Mouse (Mus musculus) ES-Bruce4 (cell line): ENCODE measurements around the gene Tmem139. TPM values are rescaled to one million over a fixed set of nuclear protein-coding genes. Genes with fewer than 3 reads are reported as not detected.

Source experiments
- H3K27ac ChIP-seq: 2 replicates; pipeline ENCODE4 v1.5.1; 2012; ENCODE audit warnings: low read length, inconsistent platforms; ENCODE audit not compliant: insufficient read depth
- H3K27me3 ChIP-seq: 2 replicates; pipeline ENCODE4 v1.6.1; 2012; ENCODE audit warnings: mild to moderate bottlenecking, low read length, inconsistent platforms; ENCODE audit not compliant: control insufficient read depth, poor library complexity, insufficient read depth, severe bottlenecking
- H3K36me3 ChIP-seq: 2 replicates; pipeline ENCODE4 v1.6.1; 2012; ENCODE audit warnings: inconsistent platforms, mild to moderate bottlenecking, low read length, moderate library complexity; ENCODE audit not compliant: control insufficient read depth, poor library complexity, insufficient read depth, severe bottlenecking
- H3K4me1 ChIP-seq: one replicate; pipeline ENCODE4 v1.8.1; 2011; ENCODE audit warnings: low read length; ENCODE audit not compliant: control insufficient read depth, insufficient read depth
- H3K4me3 ChIP-seq: 2 replicates; pipeline ENCODE4 v1.5.1; 2011; ENCODE audit warnings: low read depth, mild to moderate bottlenecking, low read length
- H3K9ac ChIP-seq: 2 replicates; pipeline ENCODE4 v1.6.1; 2012; ENCODE audit warnings: low read depth, mild to moderate bottlenecking, inconsistent platforms; ENCODE audit not compliant: poor library complexity, severe bottlenecking
- H3K9me3 ChIP-seq: replicated peaks from 2 replicates; pipeline ENCODE4 v1.6.1; 2012; ENCODE audit warnings: mild to moderate bottlenecking, low read length, inconsistent platforms; ENCODE audit not compliant: control insufficient read depth, poor library complexity, insufficient read depth, severe bottlenecking
- CTCF ChIP-seq: IDR thresholded peaks from one replicate; pipeline ENCODE4 v1.8.1; 2011; ENCODE audit warnings: low read depth, low read length
- EP300 ChIP-seq: IDR thresholded peaks from 2 replicates; pipeline ENCODE4 v1.6.1; 2011; ENCODE audit warnings: low read depth, low read length; ENCODE audit not compliant: insufficient read depth
- POLR2A ChIP-seq: IDR thresholded peaks from one replicate; pipeline ENCODE4 v1.8.1; 2011; ENCODE audit warnings: low read length; ENCODE audit not compliant: insufficient read depth
- polyA plus RNA-seq: library from polyadenylated mRNA; stranded (reverse); fragments of >200 nt; gene quantifications from 2 replicates; pipeline ENCODE4 v1.2.4, GENCODE M21; 2011; ENCODE audit warnings: low read depth; ENCODE audit not compliant: missing spikeins, insufficient read depth, insufficient read length

The Tmem139 gene
- polyA plus RNA-seq, 1 experiment = 1.9 TPM

DNA sequence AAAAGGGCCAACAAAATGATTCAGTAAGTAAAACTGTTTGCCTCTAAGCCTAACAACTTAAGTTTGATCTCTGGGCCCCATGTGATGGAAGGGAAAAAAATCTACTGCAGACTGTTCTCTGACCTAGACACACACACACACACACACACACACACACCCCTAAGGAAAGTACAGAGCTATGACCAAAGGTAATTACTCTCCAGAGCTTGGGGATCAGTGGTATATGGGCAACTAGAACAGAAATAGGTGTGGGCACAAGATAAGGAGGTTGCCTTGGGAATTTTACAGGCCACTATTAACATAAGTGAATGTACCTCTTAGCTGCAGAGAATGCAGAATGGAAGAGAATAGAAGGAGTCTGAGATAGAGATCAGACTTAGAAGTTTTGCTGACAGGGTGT lies 25.8 kb downstream of the Tmem139 start:
- Histone ChIP-seq H3K4me1 (no peaks in the 10 kb centered on the region), H3K9ac (no peak overlapping the region), H3K4me3 (no peak overlapping the region), H3K9me3 (no peaks in the 10 kb centered on the region), H3K27me3 (no peaks in the 10 kb centered on the region), H3K27ac (no peak overlapping the region), H3K36me3 (peaks cover 10% of the 10 kb centered on the region)
- TF ChIP-seq POLR2A (no peak), EP300 (no peak), CTCF (no peak)

DNA sequence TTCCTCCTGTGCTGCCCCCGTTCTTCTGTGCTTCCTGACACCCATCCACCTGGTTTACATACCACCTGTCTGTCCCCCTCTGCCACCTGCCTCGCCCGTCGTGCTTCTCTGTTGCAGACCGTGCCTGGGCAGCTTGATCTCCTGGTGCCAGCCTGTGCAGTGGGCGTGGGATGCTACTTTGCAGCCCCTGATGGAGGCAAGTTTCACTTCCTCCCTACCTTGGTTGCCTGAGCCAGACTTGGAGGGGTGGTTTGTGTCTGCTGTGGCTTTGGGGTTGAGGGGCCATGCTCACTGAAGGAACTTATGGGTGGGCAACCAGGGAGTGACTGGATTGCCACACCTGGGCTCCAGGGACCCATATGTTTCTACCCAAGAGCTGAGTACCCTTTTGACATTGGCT lies 31.6 kb downstream of the Tmem139 start:
- Histone ChIP-seq H3K9me3 (no peaks in the 10 kb centered on the region), H3K4me3 (no peak overlapping the region), H3K36me3 (0 out of 2 replicates have a peak, but pooled peaks cover 2% of the 10 kb centered on the region), H3K27ac (no peak overlapping the region), H3K4me1 (no peaks in the 10 kb centered on the region), H3K27me3 (no peaks in the 10 kb centered on the region), H3K9ac (no peak overlapping the region)
- no peak for TF ChIP-seq CTCF
- no peak for TF ChIP-seq POLR2A
- TF ChIP-seq EP300 = no peak

DNA sequence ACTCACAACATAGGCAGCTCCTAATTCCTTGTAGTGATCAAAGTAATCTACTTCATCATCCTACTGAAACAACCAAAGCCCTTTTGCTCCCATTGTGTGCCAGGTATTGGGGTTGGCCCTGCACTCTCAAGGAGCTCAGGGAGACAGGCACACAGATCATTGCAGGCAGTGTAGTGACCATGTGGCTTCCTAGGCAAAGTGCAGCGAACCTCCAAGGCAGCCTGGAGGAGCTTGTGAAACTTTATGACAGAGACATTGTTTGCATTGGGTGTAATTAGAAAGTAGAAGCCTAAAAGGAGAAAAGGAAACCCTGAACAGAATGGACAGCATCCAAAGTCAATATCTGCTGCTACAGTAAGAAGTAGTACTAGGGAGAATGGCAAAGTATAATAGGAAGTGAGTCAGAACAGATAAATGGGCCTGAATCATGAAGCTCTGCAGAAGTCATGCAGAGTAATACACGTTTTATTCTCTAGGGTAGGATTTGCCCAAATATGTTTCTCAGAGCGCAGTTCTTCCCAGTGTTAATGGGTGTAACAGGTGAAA lies 33.9 kb downstream of the Tmem139 start:
- H3K4me1 ChIP-seq = no peaks in the 10 kb centered on the region
- H3K4me3 ChIP-seq = no peak overlapping the region
- H3K9me3 ChIP-seq = no peaks in the 10 kb centered on the region
- TF ChIP-seq CTCF = no peak
- no peak for TF ChIP-seq POLR2A
- TF ChIP-seq EP300 = no peak
- H3K9ac ChIP-seq = no peak overlapping the region
- no peak overlapping the region for H3K27ac ChIP-seq
- H3K36me3 ChIP-seq = 0 out of 2 replicates have a peak, but pooled peaks cover 2% of the 10 kb centered on the region
- H3K27me3 ChIP-seq = no peaks in the 10 kb centered on the region

DNA sequence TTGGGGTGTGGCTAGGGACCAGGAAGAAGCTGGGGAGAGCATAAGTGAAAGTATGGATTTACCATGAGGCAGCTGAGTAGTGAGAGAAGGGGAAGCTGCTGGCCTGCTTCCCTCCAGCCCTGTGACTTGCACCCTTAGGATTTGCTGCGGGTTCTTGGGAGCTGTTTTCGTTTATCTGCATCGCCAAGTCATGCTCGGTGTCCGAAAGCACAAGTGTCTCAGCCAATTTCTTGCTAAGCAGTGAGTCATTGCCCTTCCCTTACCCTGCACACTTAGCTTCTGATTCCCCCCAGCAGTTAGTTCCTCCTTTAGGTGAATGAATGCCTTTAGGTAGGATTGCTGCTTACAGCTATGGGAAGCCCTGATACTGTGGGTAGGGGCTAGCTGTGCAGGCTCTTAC lies 37.6 kb downstream of the Tmem139 start:
- no peaks in the 10 kb centered on the region for H3K36me3 ChIP-seq
- H3K27me3 ChIP-seq = no peaks in the 10 kb centered on the region
- no peak overlapping the region for H3K27ac ChIP-seq
- H3K4me3 ChIP-seq = no peak overlapping the region
- no peaks in the 10 kb centered on the region for H3K4me1 ChIP-seq
- TF ChIP-seq EP300 = no peak
- no peak for TF ChIP-seq CTCF
- no peak for TF ChIP-seq POLR2A
- H3K9ac ChIP-seq = no peak overlapping the region
- no peaks in the 10 kb centered on the region for H3K9me3 ChIP-seq

DNA sequence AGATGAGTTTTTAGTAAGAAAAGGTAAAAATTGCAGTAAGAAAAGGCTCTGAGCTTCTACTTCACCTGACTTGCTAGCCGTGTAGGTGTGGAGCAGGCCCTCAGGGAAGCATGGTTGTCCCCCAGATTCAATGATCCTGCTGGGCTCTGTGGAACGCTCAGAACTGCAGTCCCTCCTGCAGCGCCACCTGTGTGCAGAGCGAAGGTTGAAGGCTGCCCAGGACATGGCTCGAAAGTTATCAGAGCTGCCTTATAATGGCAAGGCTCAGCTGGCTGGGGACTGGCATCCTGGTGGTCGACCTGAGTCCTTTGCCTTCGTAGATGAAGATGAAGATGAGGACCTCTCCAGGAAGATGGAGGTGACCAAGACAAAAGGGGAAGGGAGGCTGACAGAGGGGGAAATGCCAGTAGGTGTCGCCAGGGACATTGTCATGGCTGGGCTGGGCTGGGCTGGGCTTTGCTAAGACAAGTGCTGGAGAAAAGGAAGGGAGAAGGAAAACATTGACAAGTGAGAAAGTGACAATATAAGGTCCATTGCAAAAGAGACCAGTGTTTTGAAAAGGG lies 48.1 kb downstream of the Tmem139 start:
- TF ChIP-seq POLR2A (no peak), EP300 (no peak), CTCF (peak; percentile 32)
- Histone ChIP-seq H3K9ac (no peak overlapping the region), H3K36me3 (peaks cover 3% of the 10 kb centered on the region; the same call in 1 of the 2 replicates)

DNA sequence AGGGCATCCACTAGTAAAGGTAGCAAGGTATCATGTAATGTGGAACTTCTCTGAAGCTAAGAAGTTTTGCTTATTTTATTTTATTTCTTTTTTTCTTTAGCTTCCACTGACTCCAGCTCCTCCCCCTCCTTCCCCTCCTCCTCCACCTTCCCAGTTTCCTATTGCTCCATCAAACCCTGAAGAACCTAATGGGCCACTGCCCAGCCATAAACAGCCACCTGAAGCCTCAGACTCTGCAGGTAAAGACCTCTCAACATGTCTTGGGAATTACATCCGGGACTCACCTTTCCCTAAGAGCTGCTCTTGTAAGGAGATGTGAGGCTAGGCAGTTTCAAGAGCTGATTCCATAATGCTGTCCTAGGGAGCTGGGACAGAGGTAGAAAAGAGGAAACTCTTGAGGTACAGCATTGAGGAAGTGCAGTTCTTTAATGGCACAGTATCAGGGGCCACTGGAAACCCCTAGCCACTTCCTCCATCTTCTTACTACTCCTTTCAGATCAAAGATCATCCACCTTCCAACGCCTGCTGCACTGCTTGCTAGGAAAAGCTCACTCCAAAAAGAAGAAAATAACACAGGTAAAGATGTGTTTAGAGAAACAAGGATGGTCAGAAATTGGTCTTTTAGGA lies 48.8 kb downstream of the Tmem139 start:
- TF ChIP-seq EP300 (no peak), CTCF (no peak), POLR2A (no peak)
- Histone ChIP-seq H3K27me3 (no peaks in the 10 kb centered on the region), H3K4me3 (no peak overlapping the region), H3K9ac (no peak overlapping the region), H3K9me3 (no peaks in the 10 kb centered on the region), H3K36me3 (peaks cover 3% of the 10 kb centered on the region; the same call in 1 of the 2 replicates), H3K4me1 (no peaks in the 10 kb centered on the region), H3K27ac (no peak overlapping the region)

More for the DNA sequence above, 48.1 kb downstream of the Tmem139 start:
- Histone ChIP-seq H3K27ac (no peak overlapping the region), H3K4me3 (no peak overlapping the region), H3K27me3 (no peaks in the 10 kb centered on the region), H3K4me1 (no peaks in the 10 kb centered on the region), H3K9me3 (no peaks in the 10 kb centered on the region)

Other genes starting within 250 kb of the Tmem139 start
- not detected in 2 replicates for gene Sva, start 223.6 kb upstream of the Tmem139 start, polyA plus RNA-seq
- not detected in 2 replicates for gene Tas2r139, start 121.0 kb upstream of the Tmem139 start, polyA plus RNA-seq
- gene Tas2r144, start 46.6 kb upstream of the Tmem139 start, polyA plus RNA-seq = not detected in 2 replicates
- gene Gstk1, start 16.0 kb upstream of the Tmem139 start, polyA plus RNA-seq = 14.8 and 15.0 TPM in 2 replicates
- gene Casp2, start 3.0 kb downstream of the Tmem139 start, polyA plus RNA-seq = 37.3 and 37.8 TPM in 2 replicates
- 4.5 and 7.0 TPM in 2 replicates for gene Clcn1, start 24.7 kb downstream of the Tmem139 start, polyA plus RNA-seq
- 0.63 and 1.3 TPM in 2 replicates for gene Fam131b, start 62.7 kb downstream of the Tmem139 start, polyA plus RNA-seq
- gene Zyx, start 87.7 kb downstream of the Tmem139 start, polyA plus RNA-seq = 42.6 and 52.2 TPM in 2 replicates
- 19.3 and 20.6 TPM in 2 replicates for gene Epha1, start 111.3 kb downstream of the Tmem139 start, polyA plus RNA-seq
- 1.5 TPM in 1 of 2 replicates, not detected in the other for gene Tas2r143, start 138.3 kb downstream of the Tmem139 start, polyA plus RNA-seq
- not detected in 2 replicates for gene Tas2r135, start 143.5 kb downstream of the Tmem139 start, polyA plus RNA-seq
- not detected in 2 replicates for gene Tas2r126, start 172.6 kb downstream of the Tmem139 start, polyA plus RNA-seq
- not detected in 2 replicates for gene Olfr458, start 203.2 kb downstream of the Tmem139 start, polyA plus RNA-seq
- gene Olfr457, start 214.4 kb downstream of the Tmem139 start, polyA plus RNA-seq = not detected in 2 replicates
- not detected in 2 replicates for gene Olfr456, start 225.2 kb downstream of the Tmem139 start, polyA plus RNA-seq